Mouse (Mus musculus): ENCODE measurements around the gene Susd1.

Gene Susd1

GRCm38 (mm10) chr4:59282699-59283487 is 155.5 kb downstream of the Susd1 start:
- WGBS = 64% methylated on average over 8 of the region's 8 CpGs

- WGBS = 65% methylated on average over 7 of the region's 7 CpGs
Measured at GRCm38 (mm10) chr4:59282137-59282536, 156.3 kb downstream of the Susd1 start.

- WGBS = 76% methylated on average over 5 of the region's 5 CpGs
Measured at GRCm38 (mm10) chr4:59280876-59281275, 157.6 kb downstream of the Susd1 start.

- WGBS = 71% methylated on average over 5 of the region's 5 CpGs
Measured at GRCm38 (mm10) chr4:59279111-59279510, 159.3 kb downstream of the Susd1 start.

GRCm38 (mm10) chr4:59278410-59278809 is 160.0 kb downstream of the Susd1 start:
- WGBS = 95% methylated on average over 7 of the region's 7 CpGs

- WGBS = 97% methylated on average over 9 of the region's 9 CpGs
Measured at GRCm38 (mm10) chr4:59277958-59278357, 160.5 kb downstream of the Susd1 start.

GRCm38 (mm10) chr4:59275956-59276355 is 162.5 kb downstream of the Susd1 start:
- WGBS = 72% methylated on average over 2 of the region's 2 CpGs

- WGBS = 69% methylated on average over 3 of the region's 3 CpGs
Measured at GRCm38 (mm10) chr4:59275494-59275893, 162.9 kb downstream of the Susd1 start.

- 78% methylated on average over 4 of the region's 4 CpGs for WGBS
Measured at GRCm38 (mm10) chr4:59274136-59274535, 164.3 kb downstream of the Susd1 start.

- 48% methylated on average over 1 of the region's 1 CpGs for WGBS
Measured at GRCm38 (mm10) chr4:59273342-59273741, 165.1 kb downstream of the Susd1 start.

GRCm38 (mm10) chr4:59265631-59266030 is 172.8 kb downstream of the Susd1 start:
- WGBS = 88% methylated on average over 5 of the region's 5 CpGs

- WGBS = 88% methylated on average over 5 of the region's 5 CpGs
Measured at GRCm38 (mm10) chr4:59265182-59265581, 173.3 kb downstream of the Susd1 start.
